Mouse (Mus musculus) WW6 (cell line): ENCODE data around the gene Plekha7.
A peak's percentile ranks its signal among the peaks of the same experiment; 100 is the strongest.

Source experiments
- DNase-seq: peaks from one replicate; pipeline ENCODE4 v3.0.0-alpha.2; 2013; ENCODE audit warnings: low read depth, low spot score

The Plekha7 gene

GRCm38 (mm10) chr7:116187521-116187920 is 120.7 kb downstream of the Plekha7 start:
- DNase-seq = no peak

- no peak for DNase-seq
Measured at GRCm38 (mm10) chr7:116186847-116187246, 121.3 kb downstream of the Plekha7 start.

GRCm38 (mm10) chr7:116186156-116186555 is 122.0 kb downstream of the Plekha7 start:
- DNase-seq = no peak

GRCm38 (mm10) chr7:116184358-116185057 is 123.7 kb downstream of the Plekha7 start:
- no peak for DNase-seq

GRCm38 (mm10) chr7:116182451-116182850 is 125.7 kb downstream of the Plekha7 start:
- DNase-seq = no peak

DNA sequence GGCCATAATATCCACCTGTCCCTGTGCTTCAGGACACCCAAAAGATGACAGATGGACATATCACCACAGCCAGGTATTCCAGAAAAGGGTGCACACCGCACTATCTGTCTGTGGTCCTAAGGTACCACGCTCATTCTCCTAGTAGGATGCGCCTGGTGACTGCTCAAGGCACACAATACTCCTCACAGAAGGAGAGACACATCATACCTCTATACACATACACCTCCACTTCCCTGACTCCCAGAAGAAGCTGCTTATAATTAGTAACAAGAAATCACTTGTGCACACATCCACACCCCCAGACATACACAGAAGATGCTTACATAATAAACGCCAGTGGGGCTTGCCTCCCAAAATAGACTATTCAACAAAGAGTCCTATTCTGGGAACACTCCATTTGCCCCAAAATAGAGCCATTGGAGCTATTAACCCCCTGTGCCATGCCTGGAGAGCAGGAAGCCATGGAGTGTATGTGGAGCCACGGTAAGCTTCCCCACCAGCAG is 126.7 kb downstream of the Plekha7 start:
- DNase-seq = no peak

DNA sequence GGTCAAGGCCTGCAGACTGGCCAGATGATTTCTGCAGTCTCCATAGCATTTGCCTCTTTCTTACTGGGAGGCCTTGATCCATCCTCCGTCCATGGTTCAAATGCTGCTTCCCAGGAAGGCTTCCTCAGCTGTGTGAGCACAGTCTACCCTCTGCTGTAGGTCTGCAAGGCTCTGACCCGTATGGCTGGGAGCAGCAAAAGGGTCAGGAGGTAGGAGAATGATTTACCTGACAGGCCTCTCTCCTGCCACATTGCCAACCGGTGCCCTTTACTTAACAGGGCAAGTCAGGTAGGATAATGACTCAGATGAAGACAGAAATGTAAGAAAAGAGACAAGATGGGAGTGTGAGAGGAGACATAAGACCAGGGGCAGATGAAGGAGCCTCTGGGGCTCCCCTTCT is 129.3 kb downstream of the Plekha7 start:
- DNase-seq = no peak

DNA sequence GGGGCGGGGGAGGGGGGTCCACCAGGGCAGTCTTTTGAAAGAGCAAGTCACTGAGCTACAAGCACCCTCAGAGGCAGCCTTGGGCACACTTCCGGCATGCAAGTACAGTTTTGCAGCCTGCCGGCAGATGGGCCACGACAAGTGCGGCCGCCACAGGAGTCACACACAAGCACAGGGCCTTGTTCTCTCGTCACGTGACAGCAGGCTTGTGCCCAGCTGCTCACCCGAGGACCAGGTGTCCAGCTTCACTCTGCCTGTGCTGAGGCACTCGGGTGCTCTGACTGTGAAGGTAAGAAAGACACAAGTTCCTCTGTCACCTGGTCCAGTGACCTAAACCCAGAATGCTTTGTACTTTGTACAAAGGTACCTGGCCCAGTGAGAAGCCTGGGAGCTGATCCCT is 135.4 kb downstream of the Plekha7 start:
- no peak for DNase-seq

- DNase-seq = no peak
Measured at GRCm38 (mm10) chr7:116169426-116169825, 138.8 kb downstream of the Plekha7 start.

GRCm38 (mm10) chr7:116168224-116168623 is 140.0 kb downstream of the Plekha7 start:
- DNase-seq = no peak

- DNase-seq = no peak
Measured at GRCm38 (mm10) chr7:116164232-116164631, 143.9 kb downstream of the Plekha7 start.

GRCm38 (mm10) chr7:116161544-116161943 is 146.6 kb downstream of the Plekha7 start:
- peak; percentile 11 for DNase-seq

DNA sequence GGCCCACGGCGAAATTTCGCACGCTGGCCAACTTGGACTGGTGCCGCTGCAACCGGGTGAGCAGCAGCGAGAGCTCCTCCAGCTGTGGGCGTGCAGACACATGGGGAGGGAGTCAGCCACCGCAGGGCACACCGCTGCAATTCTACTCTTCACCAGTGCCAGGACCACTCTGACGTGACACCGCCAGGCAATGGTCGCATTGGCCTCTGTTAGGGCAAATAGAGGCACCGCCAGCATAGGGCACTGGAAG is 151.4 kb downstream of the Plekha7 start:
- DNase-seq = no peak

GRCm38 (mm10) chr7:116156072-116156893 is 151.9 kb downstream of the Plekha7 start:
- DNase-seq = peak; percentile 64

DNA sequence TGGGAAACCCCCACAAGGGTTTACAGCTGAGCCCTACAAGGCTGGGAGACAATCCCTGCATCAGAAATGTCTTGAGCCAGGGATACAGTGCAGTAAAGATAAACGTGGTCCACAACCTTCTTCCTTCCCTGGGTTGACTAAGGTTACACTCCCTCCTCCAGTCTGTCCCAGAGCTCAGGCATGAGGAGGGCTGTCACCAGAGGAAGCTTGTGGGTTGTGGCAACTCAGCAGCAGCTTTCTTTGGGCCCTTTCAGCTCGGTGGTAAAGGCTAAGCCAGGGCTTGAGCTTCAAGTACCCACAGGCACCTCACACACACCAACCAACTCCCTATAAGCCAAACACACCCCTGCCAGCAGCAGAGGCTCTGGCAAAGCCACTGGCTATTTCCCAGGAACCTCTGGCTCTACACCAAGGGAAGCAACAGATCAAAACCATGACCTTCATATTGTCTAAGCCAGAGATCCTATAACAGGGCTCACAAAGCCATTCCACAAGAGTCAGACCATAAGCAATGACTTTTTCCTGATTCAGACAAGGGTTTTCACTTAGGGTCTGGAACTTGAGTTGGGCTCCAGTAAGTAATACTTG is 154.3 kb downstream of the Plekha7 start:
- DNase-seq = no peak

- DNase-seq = no peak
Measured at GRCm38 (mm10) chr7:116149568-116149967, 158.6 kb downstream of the Plekha7 start.

DNA sequence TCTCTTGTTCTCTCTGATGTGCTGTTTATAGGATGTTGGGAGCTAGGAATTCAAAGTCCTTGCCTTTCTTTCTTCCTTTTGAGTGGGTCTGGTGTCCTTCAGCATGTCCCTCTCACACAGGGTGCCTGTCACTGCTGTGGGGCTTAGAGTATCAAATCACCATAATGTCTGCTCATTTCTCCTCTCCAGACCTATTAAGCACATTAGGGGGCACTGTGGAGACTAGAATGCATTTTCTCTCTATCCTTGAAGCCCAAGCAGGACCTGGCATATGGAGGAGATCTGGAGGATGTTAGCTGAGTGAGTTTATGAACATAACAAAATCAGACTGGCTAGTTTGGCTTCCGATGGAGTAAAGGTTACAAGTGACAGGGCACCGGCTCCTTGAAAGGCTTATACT is 161.1 kb downstream of the Plekha7 start:
- no peak for DNase-seq

DNA sequence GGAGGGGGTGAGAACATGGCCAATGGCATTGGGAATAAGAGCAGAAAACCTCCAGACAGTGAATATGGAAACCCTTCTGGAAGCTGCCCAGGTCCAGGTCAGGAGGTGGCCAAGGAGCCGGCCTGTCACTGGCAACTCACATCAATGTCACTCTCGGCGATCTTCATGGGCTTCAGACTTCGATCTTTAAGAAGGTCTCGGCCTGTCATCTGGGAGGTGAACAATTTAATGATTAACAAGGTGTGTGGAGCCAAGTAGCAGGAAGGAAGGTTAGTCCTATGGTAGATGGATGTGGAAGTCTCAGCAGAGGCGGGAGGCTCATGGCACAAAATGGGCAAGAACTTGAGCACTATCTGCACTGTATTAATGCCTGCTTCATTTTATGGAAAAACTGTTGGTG is 163.1 kb downstream of the Plekha7 start:
- DNase-seq = no peak

DNA sequence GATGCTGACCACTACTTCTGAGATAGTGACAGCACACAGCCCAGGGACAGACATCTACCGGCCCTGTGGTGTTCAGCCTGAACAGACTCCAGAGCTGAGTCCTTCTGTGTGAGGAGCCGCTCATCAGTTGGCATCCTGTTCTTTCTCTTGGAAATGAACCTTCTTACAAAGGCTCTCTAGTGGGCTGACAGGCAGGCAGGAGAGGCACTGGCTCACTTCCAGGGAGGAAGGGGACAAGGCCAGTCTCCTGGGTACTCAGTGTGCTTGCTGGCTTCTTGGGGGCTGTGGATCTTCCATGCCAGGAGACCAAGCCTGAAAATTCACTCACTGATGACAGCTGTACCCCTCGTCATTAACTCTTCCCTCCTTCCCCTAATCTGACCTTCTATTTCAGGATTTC is 170.5 kb downstream of the Plekha7 start:
- no peak for DNase-seq

DNA sequence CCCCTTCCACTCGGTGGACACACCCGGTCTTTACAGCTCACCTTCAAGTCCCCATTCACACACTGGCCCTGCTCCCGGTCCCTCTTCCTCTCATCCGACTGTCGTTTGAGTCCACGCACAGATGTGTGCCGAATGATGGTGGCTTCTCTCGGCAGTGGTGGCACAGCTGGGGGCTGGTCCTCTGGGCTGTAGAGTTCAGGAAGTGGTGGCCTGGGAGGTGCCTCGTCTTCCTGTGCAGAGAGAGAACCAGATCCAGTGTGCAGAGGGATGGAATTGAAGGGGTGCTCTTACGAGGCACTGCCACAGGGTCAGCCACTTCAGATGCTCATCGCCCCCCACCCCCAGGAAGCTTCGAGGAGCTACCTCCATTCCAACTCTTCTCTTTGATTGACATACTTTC is 171.0 kb downstream of the Plekha7 start:
- DNase-seq = no peak

DNA sequence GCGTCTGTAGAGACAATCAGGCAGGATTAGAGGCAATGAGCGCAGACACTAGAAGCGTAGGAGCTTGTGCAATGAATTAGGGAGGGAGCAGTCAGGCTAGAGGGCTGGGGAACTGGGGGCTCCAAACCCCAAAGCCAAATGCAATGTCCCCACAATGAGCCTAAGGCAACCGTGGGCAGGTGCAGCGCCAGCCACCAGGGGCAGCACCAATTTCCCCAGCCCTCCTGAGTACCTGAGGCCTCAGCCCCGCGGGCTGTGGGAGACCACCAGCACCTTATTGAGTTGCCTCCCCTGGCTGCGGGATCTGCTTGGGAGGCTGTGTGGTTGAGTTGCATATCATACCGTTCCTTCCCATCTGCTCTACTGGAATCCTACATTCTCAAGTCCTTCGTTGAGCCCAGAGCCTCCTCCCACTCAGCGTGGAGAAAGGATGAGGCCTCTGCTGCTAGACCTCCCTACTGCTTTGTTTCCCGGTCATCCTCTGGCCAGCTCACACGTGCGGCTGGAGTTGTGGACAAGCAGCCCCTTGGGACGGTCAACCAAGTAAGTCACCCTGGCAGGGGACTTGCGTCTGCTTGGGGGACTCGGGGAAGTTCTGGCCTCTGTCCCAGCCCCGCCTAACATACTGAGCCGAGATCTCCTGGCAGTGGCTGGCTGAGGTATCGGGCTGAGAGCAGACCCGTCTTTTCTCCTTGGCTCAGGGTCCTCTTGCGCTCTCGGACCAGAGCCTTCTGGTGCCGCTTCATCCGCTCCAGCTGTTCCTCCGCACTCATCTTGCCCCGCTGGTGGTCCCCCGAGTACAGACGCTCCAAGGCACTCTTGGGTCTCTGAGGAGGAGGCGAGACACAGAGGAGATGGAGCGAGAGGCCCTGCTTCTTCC is 173.5 kb downstream of the Plekha7 start:
- no peak for DNase-seq

DNA sequence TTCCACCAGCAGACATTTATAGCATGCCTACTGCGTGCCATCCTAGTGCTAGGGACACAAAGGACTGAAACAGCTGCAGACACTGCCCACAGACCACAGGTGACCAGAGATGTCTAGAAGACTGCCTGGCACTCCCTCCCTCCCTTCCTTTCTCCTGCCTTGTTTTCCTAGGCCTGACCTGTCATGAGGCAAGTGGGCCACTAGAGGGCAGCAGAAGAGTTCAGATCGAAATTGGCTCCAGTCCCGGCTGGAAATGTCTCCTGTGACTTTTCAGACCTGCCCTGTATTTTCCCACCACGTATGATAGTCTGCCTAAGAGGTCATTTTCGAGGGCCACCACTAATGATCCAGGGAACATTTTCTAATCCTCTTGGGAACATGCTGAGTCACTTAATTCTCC is 176.1 kb downstream of the Plekha7 start:
- peak; percentile 46 for DNase-seq
